Mouse (Mus musculus) effector memory CD4-positive, alpha-beta T cell, adult 7 months (primary cell): ENCODE results near the gene Papss2. TPM values are rescaled to one million over a fixed set of nuclear protein-coding genes. Genes with fewer than 3 reads are reported as not detected.

Experiments
- polyA plus RNA-seq: library from polyadenylated mRNA; unstranded; fragments of 100-300 nt; shearing (Covaris generic); gene quantifications from one replicate; pipeline ENCODE4 v1.2.1, GENCODE M21; 2017

The Papss2 gene
- polyA plus RNA-seq = 0.38 TPM

DNA sequence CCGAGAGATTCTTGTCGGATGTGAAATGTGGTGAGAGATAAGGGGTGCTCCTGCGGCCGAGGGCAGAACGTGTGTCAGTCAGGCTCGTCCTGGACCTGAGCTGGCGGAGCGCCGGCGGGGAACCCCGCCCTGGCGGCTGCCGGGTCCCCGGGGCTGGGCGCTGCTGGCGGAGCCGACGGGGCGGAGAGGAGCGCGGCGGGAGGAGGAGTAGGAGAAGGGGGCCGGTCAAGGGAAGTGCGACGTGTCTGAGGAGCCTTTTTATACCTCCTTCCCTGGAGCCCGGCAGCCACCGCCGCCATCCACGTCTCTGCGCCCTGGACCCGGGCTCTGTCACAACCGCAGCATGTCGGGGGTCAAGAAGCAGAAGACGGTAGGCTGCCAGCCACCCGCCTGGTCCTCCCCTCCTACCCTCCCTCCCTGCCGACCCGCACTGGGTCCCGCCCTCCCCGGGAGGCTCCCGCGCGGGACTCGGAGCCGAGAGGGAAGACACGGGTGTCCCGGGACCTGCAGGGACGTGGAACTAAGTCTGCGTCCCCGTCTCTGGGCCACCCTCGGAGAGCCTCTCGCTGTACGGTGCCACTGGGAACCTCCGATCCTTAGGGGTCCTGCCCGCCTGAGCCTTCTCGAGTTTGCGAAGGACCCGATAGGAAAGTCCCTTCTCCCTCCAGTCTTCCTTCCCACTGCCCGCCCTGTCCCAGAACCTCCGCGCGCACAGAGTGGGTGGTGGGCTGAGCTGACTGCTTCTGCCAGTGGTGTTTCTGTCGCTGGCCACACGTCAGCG lies at the start of gene Papss2:
Papss2 (plus strand) TSS at position 285 of the 781 bp plus-strand sequence.

Other genes starting within 250 kb of the Papss2 start
- gene Sgms1, start 206.1 kb upstream of the Papss2 start, polyA plus RNA-seq = 97.7 TPM
- gene Rpl9-ps6, start 129.2 kb upstream of the Papss2 start, polyA plus RNA-seq = 214 TPM
- gene Minpp1, start 110.0 kb upstream of the Papss2 start, polyA plus RNA-seq = 31.5 TPM
- gene Atad1, start 144.0 kb downstream of the Papss2 start, polyA plus RNA-seq = 68.1 TPM
- 37.5 TPM for gene Pten, start 161.7 kb downstream of the Papss2 start, polyA plus RNA-seq